Mouse (Mus musculus) embryonic fibroblast, embryonic 13.5 days (primary cell): ENCODE results near the gene Kif23.

ENCODE experiments used
- CTCF ChIP-seq: IDR thresholded peaks from 2 replicates; pipeline ENCODE4 v1.5.1; 2011; ENCODE audit warnings: mild to moderate bottlenecking, control low read depth, low read length, moderate library complexity, borderline replicate concordance; ENCODE audit not compliant: insufficient read depth
- POLR2A ChIP-seq: IDR thresholded peaks from 2 replicates; pipeline ENCODE4 v1.6.1; 2011; ENCODE audit warnings: low read depth, mild to moderate bottlenecking, control low read depth, low read length, moderate library complexity

GRCm38 (mm10) chr9:61961181-61961580 lies 14.6 kb upstream of the Kif23 start:
- TF ChIP-seq POLR2A: no peak
- no peak for TF ChIP-seq CTCF
